Mouse (Mus musculus) ES-Bruce4 (cell line): ENCODE measurements around the gene Trim44. TPM values are rescaled to one million over a fixed set of nuclear protein-coding genes. Genes with fewer than 3 reads are reported as not detected.
A peak's percentile ranks its signal among the peaks of the same experiment; 100 is the strongest.

Experiments
- H3K27ac ChIP-seq: 2 replicates; pipeline ENCODE4 v1.5.1; 2012; ENCODE audit warnings: low read length, inconsistent platforms; ENCODE audit not compliant: insufficient read depth
- H3K27me3 ChIP-seq: 2 replicates; pipeline ENCODE4 v1.6.1; 2012; ENCODE audit warnings: mild to moderate bottlenecking, low read length, inconsistent platforms; ENCODE audit not compliant: control insufficient read depth, poor library complexity, insufficient read depth, severe bottlenecking
- H3K36me3 ChIP-seq: 2 replicates; pipeline ENCODE4 v1.6.1; 2012; ENCODE audit warnings: inconsistent platforms, mild to moderate bottlenecking, low read length, moderate library complexity; ENCODE audit not compliant: control insufficient read depth, poor library complexity, insufficient read depth, severe bottlenecking
- H3K4me1 ChIP-seq: one replicate; pipeline ENCODE4 v1.8.1; 2011; ENCODE audit warnings: low read length; ENCODE audit not compliant: control insufficient read depth, insufficient read depth
- H3K4me3 ChIP-seq: 2 replicates; pipeline ENCODE4 v1.5.1; 2011; ENCODE audit warnings: low read depth, mild to moderate bottlenecking, low read length
- H3K9ac ChIP-seq: 2 replicates; pipeline ENCODE4 v1.6.1; 2012; ENCODE audit warnings: low read depth, mild to moderate bottlenecking, inconsistent platforms; ENCODE audit not compliant: poor library complexity, severe bottlenecking
- H3K9me3 ChIP-seq: replicated peaks from 2 replicates; pipeline ENCODE4 v1.6.1; 2012; ENCODE audit warnings: mild to moderate bottlenecking, low read length, inconsistent platforms; ENCODE audit not compliant: control insufficient read depth, poor library complexity, insufficient read depth, severe bottlenecking
- CTCF ChIP-seq: IDR thresholded peaks from one replicate; pipeline ENCODE4 v1.8.1; 2011; ENCODE audit warnings: low read depth, low read length
- EP300 ChIP-seq: IDR thresholded peaks from 2 replicates; pipeline ENCODE4 v1.6.1; 2011; ENCODE audit warnings: low read depth, low read length; ENCODE audit not compliant: insufficient read depth
- POLR2A ChIP-seq: IDR thresholded peaks from one replicate; pipeline ENCODE4 v1.8.1; 2011; ENCODE audit warnings: low read length; ENCODE audit not compliant: insufficient read depth
- polyA plus RNA-seq: library from polyadenylated mRNA; stranded (reverse); fragments of >200 nt; gene quantifications from 2 replicates; pipeline ENCODE4 v1.2.4, GENCODE M21; 2011; ENCODE audit warnings: low read depth; ENCODE audit not compliant: missing spikeins, insufficient read depth, insufficient read length

Gene Trim44
- 53.9 and 56.5 TPM in 2 replicates for polyA plus RNA-seq

DNA sequence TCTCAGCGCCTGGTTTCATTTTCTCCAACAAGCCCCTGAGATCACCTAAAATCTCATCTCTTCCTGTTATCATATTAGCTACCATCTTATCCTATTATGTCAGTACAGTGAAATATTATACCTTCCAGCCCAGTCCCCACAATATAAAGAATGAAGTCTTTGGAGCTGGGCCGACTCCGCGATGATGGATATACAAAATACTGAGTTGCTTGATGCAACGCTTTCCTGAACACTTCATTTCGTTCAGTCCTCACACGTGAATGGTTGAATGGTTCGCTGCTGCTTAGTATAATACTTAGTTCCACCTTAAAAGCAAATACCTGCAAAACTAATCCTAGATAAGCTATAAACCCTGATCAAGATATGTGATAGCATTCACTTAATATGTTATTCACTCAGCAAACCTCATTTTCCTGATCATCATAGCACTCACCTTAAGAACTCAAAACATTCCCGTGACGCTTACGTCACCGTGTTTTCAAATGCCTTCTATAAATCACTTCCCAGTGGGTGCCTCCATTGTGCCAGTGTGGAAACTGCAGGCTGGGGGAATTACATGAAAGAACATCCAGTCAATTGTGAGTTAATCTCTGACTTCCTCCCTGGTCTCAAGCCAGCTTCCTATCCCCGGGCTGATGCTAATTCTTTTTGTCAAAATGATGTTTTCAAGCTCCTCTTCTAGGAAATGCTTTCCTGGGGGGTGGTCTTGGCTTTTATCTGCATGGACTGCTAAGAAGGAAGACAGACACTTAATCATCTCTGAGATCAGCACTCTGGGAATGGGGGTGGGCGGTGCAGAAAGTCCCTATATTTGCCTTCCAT lies at the start of gene Trim44:
Gene Trim44 (minus strand): TSS at position 466 of the 822 bp plus-strand sequence.
- Histone ChIP-seq H3K36me3 (no peaks in the 10 kb centered on the region), H3K9ac (no peak within 1 kb of the TSS), H3K9me3 (no peaks in the 10 kb centered on the region), H3K4me3 (no peak within 1 kb of the TSS), H3K4me1 (no peaks in the 10 kb centered on the region), H3K27ac (no peak within 1 kb of the TSS), H3K27me3 (no peaks in the 10 kb centered on the region)
- TF ChIP-seq EP300 (no peak), POLR2A (no peak), CTCF (no peak)

DNA sequence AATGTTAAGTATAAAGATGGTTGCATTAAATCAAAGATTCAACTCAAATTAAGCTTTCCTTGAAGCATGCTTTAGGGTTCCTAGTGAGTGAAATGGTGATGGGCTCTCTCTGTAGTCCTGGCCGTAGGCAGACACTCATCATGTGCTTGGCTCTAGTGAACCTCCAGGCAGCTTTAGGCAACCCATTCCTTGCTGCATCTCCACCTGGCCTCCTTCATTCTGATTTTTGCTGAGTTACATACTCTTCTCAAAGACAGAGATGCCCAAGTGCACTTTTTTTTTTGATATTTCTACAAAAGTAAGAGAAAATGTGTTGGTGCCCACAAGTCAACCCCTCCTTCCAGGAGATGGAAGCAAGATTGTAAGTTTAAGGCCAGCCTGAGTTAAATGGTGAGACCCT lies 47.5 kb upstream of the Trim44 start:
- no peak overlapping the region for H3K4me3 ChIP-seq
- no peak overlapping the region for H3K27ac ChIP-seq
- no peaks in the 10 kb centered on the region for H3K4me1 ChIP-seq
- no peak for TF ChIP-seq CTCF
- no peak for TF ChIP-seq EP300
- TF ChIP-seq POLR2A, result no peak
- no peaks in the 10 kb centered on the region for H3K36me3 ChIP-seq
- no peaks in the 10 kb centered on the region for H3K9me3 ChIP-seq
- H3K9ac ChIP-seq, result no peak overlapping the region
- no peaks in the 10 kb centered on the region for H3K27me3 ChIP-seq

DNA sequence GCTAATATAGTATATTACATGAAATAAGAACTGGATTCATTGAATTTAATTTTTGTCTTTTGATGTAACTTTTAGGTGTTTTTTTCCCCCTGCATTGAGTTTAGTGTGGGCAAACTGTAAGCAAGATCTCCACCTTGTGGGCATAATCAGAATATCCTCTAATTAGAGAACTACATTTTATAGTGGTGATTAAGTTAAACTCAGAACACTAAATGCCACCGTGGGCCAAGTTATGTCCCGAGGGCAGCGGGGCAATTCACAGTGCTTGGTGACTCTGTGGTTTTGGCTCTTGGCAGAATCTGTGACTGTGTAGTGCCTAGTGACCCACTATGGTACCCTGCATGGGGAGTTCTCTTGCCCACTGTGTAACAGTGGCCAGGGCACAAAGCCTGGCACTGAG lies 45.8 kb upstream of the Trim44 start:
- H3K4me1 ChIP-seq, result no peaks in the 10 kb centered on the region
- H3K27me3 ChIP-seq, result no peaks in the 10 kb centered on the region
- H3K9ac ChIP-seq, result no peak overlapping the region
- H3K36me3 ChIP-seq, result no peaks in the 10 kb centered on the region
- H3K27ac ChIP-seq, result no peak overlapping the region
- H3K9me3 ChIP-seq, result no peaks in the 10 kb centered on the region
- TF ChIP-seq CTCF (no peak), POLR2A (no peak)
- H3K4me3 ChIP-seq, result no peak overlapping the region

DNA sequence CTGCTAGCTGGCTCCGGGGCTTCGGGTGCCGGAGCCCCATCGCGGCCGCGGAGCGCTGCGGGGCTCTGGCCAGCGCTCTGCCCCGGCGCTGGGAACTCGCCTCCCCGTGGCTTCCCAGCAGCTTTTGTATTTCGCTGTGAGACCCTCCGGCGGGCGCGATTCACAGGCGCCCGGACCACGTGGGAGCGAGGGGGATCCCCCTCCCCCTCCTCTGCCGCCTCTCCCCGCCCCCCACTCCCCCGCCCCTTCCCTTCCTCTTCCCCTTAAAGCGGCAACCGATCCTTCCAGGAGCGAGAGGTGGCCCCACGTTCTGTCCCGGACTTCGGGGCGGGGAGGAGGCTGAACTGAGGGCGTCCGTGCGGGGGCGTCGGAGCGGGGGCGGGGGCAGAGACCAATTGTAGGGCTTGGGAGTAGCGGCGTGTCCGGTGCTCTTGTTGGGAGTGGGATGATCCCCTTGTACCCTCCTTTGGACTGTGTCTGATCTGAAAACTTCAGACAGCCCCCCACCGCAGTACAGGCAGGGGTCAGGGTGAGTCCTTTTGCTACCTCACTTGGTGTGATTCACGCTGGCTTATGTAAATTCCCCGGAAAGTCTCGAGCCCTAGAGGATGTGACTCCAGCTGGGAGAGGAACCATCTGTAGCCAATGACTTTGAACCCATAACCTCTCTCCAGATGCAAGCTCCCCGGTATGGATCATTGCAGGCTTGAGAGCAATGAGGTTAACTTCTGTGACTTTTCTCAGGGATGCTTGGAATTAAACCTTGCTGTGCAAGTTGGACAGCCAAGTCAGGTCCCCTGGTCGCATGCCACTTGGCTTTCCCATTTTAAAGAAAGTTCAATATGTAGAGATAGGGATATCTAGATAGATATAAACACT lies 44.3 kb upstream of the Trim44 start, which contains the start of gene Fjx1:
Gene Fjx1 (minus strand): TSS at position 829 of the 879 bp plus-strand sequence.
- peak within 1 kb of the TSS; percentile 66 for H3K4me3 ChIP-seq
- TF ChIP-seq CTCF (no peak), POLR2A (no peak), EP300 (no peak)
- H3K4me1 ChIP-seq, result no peaks in the 10 kb centered on the region
- H3K9ac ChIP-seq, result peak within 1 kb of the TSS; percentile 87
- no peaks in the 10 kb centered on the region for H3K9me3 ChIP-seq
- H3K27ac ChIP-seq, result no peak within 1 kb of the TSS
- H3K27me3 ChIP-seq, result no peaks in the 10 kb centered on the region
- H3K36me3 ChIP-seq, result no peaks in the 10 kb centered on the region

DNA sequence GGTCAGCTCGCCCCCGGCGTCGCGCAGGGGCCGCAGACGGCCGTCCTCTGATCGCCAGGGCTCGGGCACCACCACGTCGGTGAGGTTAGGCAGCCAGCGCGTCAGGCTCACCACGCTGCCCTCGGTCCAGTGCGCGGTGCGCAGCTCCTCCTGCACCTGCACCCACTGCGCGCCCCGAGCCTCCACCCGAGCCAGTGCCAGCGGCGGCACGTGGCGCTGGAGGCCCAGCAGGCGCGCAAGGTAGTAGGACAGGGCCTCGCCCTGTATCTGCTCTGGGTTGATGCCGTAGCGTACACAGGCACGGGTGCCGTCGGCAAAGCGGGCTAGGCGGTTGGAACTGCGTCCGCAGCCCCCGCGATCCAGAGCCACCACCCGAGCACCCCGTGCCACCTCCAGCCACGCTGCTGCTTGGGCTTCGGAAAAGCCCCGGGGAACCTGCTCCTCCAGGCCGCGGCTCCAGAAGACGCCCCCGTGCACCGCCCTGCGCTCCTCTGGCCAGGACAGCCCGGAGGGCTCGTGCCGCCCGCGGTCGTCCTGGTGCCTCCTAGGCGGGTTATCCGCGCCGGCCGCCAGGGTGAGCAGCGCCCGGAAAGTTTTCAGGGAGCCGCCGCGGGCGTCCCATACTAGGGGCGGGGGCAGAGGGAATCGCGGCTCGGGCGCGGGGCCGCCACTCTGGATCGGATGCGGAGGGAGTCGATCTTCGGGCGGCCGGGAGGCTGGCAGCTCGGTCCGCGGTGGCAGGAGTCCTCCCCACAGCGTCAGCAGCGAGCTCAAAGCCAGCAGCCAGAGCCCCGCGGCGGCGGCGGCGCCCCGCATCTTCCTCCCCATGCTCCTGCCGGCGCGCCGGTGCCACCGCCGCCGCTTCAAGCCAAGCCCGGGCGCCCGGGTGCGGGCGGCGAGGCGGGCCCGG lies 43.4 kb upstream of the Trim44 start:
- H3K27me3 ChIP-seq, result no peaks in the 10 kb centered on the region
- peak overlapping the region; percentile 64 for H3K4me3 ChIP-seq
- H3K9ac ChIP-seq, result peak overlapping the region; percentile 87
- H3K27ac ChIP-seq, result no peak overlapping the region
- H3K4me1 ChIP-seq, result no peaks in the 10 kb centered on the region
- H3K9me3 ChIP-seq, result no peaks in the 10 kb centered on the region
- no peaks in the 10 kb centered on the region for H3K36me3 ChIP-seq
- TF ChIP-seq CTCF (no peak), EP300 (no peak), POLR2A (no peak)
